Mouse (Mus musculus) midbrain, embryonic 14.5 days (tissue): ENCODE measurements around the gene Bzw2. TPM values are rescaled to one million over a fixed set of nuclear protein-coding genes. Genes with fewer than 3 reads are reported as not detected.
A peak's percentile ranks its signal among the peaks of the same experiment; 100 is the strongest.
"Not testable (repeated sequence)": the region's sequence is repeated elsewhere in the genome, so short reads cannot be mapped to it uniquely, and the experiment has no call there.

Source experiments
- ATAC-seq: fragments of 200-750 bp; cut with Nextera tagmentation; 2 replicates; pipeline ENCODE4 v1.8.0; 2017; ENCODE audit warnings: moderate number of reproducible peaks, moderate library complexity; ENCODE audit not compliant: low FRiP score, low TSS enrichment
- DNase-seq: peaks from one replicate; pipeline ENCODE4 v3.0.0-alpha.2; 2015
- H3K27ac ChIP-seq: fragments of 300-500 bp; sonication (generic); replicated peaks from 2 replicates; pipeline ENCODE4 v1.5.1; 2014; ENCODE audit warnings: mild to moderate bottlenecking, low read depth, low read length, moderate library complexity
- H3K27me3 ChIP-seq: fragments of 300-500 bp; sonication (generic); 2 replicates; pipeline ENCODE4 v1.6.1; 2014; ENCODE audit warnings: low read length, control low read depth, mixed read lengths; ENCODE audit not compliant: control insufficient read depth, insufficient read depth
- H3K36me3 ChIP-seq: fragments of 300-500 bp; sonication (generic); 2 replicates; pipeline ENCODE4 v1.6.1; 2014; ENCODE audit warnings: low read length, control low read depth; ENCODE audit not compliant: control insufficient read depth, insufficient read depth
- H3K4me1 ChIP-seq: fragments of 300-500 bp; sonication (generic); 2 replicates; pipeline ENCODE4 v1.6.1; 2014; ENCODE audit warnings: mild to moderate bottlenecking, antibody characterized with exemption, low read length, control low read depth; ENCODE audit not compliant: control insufficient read depth, insufficient read depth
- H3K4me2 ChIP-seq: fragments of 300-500 bp; sonication (generic); 2 replicates; pipeline ENCODE4 v1.6.1; 2014; ENCODE audit warnings: mild to moderate bottlenecking, low read length, moderate library complexity
- H3K4me3 ChIP-seq: fragments of 300-500 bp; sonication (generic); replicated peaks from 2 replicates; pipeline ENCODE4 v1.5.1; 2014; ENCODE audit warnings: low read depth, low read length
- H3K9ac ChIP-seq: fragments of 300-500 bp; sonication (generic); replicated peaks from 2 replicates; pipeline ENCODE4 v1.6.1; 2014; ENCODE audit warnings: mild to moderate bottlenecking, low read length, moderate library complexity
- H3K9me3 ChIP-seq: fragments of 300-500 bp; sonication (generic); 2 replicates; pipeline ENCODE4 v1.6.1; 2016; ENCODE audit warnings: low read length, control low read depth, mixed read lengths; ENCODE audit not compliant: control insufficient read depth
- WGBS: fragments of 180-500 bp; shearing (Covaris S2); extraction: QIAGEN DNeasy Blood & Tissue Kit; methylation state at CpG from one replicate; pipeline ENCODE4 v1.1.7; 2014; 5-methylcytosine and 5-hydroxymethylcytosine counted together
- polyA plus RNA-seq: library from polyadenylated mRNA; unstranded; fragments of >200 nt; fragmentation: Nextera tagmentation; extraction: Ambion mirVana; gene quantifications from 2 replicates; pipeline ENCODE4 v1.2.1, GENCODE M21; 2014

Bzw2 gene
- polyA plus RNA-seq: 436 and 484 TPM in 2 replicates

DNA sequence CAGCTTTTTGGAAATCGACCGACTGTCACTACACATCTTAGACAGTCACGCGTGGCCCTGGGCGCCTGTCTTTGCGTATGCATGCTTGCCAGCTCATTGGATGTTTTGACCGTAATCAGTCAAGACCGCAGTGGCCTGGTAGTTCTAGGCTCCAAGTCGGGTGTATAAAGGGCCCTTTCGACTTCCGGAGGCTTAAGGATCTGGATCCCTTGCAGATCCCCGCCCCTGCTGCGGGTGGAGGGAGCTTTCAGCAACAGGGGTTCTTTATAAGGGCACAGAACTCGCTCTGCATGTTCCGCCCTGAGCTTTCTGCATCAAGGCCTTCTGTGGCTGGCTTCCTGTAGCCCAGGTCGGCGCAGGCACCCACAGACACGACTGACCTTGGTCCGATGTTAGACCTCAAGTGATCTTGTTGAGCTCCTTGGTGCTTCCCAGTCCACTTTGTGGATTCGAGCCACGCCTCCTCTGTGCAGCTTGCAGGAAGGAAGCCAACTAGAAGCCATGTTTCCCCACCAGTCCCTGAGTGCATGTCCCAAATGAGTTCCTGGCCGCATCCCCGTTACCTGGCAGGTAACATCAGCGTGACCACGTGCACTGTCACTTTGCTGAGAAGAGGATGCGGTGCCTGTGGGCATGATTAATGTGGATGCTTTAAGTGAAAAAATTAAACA, at the start of gene Bzw2:
Gene Bzw2 (minus strand): TSS at position 443 of the 671 bp plus-strand sequence.
- peak within 1 kb of the TSS; percentile 95 for H3K9ac ChIP-seq
- DNase-seq: peak; percentile 78
- no peaks in the 10 kb centered on the region for H3K9me3 ChIP-seq

DNA sequence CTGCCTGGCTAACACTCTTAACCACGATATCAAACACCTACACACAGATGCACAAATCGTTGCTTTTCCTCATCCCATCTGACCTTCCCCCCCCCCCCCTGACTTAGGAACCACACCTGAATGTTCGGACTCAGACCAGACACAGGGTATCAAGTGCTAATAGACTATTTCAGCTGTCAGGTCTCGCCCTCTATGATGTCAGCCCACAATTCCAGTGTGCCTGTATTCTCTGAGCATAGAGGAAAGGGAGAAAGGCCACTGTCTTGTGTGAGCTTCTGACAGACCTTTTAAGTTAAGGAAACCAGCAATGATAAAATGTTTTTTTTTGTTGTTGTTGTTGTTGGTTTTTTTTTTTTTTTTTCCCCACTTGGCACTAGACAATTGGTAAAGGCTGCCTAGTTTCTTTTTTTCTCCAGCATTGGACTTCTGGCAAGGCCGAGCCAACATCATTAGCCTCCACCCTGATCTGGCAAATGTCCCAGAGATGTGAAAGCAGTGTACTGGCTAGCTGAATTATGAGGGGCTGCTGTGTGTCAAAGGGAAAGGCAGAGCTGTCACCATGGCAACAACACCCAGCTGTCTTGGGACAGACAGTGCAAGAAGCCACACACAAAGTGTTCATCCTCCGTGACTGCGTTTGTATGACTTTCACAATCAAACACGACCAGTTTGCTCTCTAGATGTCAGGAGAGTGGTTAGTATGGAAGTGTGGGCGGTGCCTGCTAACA, 49.4 kb upstream of the Bzw2 start:
- peak; percentile 94 for ATAC-seq

More for the DNA sequence above, at the start of gene Bzw2:
- Histone ChIP-seq H3K4me1 (peaks cover 24% of the 10 kb centered on the region), H3K4me3 (peak within 1 kb of the TSS; percentile 95), H3K36me3 (no peaks in the 10 kb centered on the region), H3K27me3 (no peaks in the 10 kb centered on the region), H3K27ac (peak within 1 kb of the TSS; percentile 91), H3K4me2 (peak within 1 kb of the TSS; percentile 76)
- ATAC-seq: peak; percentile 12
- WGBS: 2% methylated on average over 26 of the region's 26 CpGs

DNA sequence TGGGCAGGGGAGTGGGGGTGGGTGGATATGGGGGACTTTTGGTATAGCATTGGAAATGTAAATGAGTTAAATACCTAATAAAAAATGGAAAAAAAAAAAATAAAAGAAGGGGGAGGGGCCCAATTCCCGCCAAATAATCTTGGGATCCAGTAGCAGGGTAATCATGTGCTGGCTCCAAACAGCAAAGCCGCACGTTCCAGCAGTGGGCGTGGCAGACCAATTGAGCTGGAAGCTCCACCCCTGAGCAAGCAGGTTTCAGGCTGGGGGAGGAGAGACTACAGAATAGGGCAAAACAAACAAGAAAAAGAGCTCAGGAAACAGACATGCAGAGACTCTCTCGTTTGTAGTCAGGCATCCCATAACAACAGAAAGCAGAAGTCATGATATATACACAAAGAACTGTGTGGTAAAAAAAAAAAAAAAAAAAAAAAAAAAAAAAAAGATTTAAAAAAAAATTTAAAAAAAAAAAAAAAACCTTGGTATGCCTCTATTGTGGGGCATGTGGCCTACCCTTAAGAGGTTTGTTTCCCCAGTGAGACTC, 47.8 kb upstream of the Bzw2 start:
- H3K9me3 ChIP-seq, H3K27ac ChIP-seq, H3K4me2 ChIP-seq, DNase-seq, ATAC-seq, H3K36me3 ChIP-seq, H3K9ac ChIP-seq, H3K4me3 ChIP-seq, H3K27me3 ChIP-seq: not testable (repeated sequence)
- 43% methylated on average over 5 of the region's 5 CpGs for WGBS
- peaks cover 15% of the 10 kb centered on the region for H3K4me1 ChIP-seq

More for the DNA sequence above, 49.4 kb upstream of the Bzw2 start:
- Histone ChIP-seq H3K4me1 (peaks cover 15% of the 10 kb centered on the region), H3K27me3 (no peaks in the 10 kb centered on the region), H3K27ac (peak overlapping the region; percentile 53), H3K9ac (no peak overlapping the region), H3K9me3 (no peaks in the 10 kb centered on the region), H3K4me2 (peak overlapping the region; percentile 47), H3K36me3 (no peaks in the 10 kb centered on the region), H3K4me3 (peak overlapping the region; percentile 14; the same call in 1 of the 2 replicates)
- WGBS: 35% methylated on average over 9 of the region's 9 CpGs
- peak; percentile 88 for DNase-seq

DNA sequence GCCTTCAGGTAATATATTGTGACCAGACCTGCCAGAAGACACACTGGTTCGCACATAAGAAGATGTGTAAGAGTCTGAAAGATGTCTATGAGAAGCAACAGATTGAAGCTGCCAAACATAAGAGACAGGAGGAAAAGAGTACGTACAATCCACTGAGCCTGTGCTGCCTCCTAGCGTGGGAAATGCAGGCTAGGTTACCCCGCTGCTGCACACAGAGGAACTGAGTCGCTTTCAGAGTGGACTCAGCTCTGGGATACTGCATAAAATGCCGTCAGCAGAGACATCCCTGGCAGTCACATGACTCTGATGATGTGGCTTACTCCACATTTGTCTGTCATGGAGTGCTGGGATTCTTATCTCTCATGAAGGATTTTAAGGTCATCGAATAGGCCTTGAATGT, 37.1 kb upstream of the Bzw2 start:
- Histone ChIP-seq H3K4me1 (no peaks in the 10 kb centered on the region), H3K4me3 (no peak overlapping the region), H3K9me3 (peaks cover 22% of the 10 kb centered on the region), H3K9ac (no peak overlapping the region), H3K27me3 (no peaks in the 10 kb centered on the region), H3K4me2 (no peak overlapping the region), H3K27ac (no peak overlapping the region), H3K36me3 (peaks cover 75% of the 10 kb centered on the region)
- DNase-seq (no peak), ATAC-seq (no peak)
- WGBS: 95% methylated on average over 7 of the region's 7 CpGs

DNA sequence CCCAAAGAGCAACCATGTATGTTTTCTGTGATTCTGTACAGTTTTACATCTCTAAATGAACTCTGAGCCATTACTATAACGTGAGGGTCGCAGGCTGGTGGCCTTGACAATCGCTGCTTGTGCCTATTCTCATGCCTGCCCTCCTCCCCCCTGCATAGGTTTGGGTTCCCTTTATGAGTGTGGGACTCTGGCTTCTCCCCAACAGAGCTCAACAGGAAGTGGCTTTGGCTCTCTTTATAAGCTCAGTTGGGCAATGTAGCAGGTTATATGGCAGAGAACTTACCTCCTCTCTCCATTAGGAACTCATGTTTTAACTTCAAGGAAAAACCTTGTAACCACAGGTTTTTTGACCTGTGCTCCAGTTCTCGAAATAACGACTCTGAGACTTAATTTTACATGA, 32.5 kb upstream of the Bzw2 start:
- peaks cover 80% of the 10 kb centered on the region for H3K36me3 ChIP-seq
- WGBS: 91% methylated on average over 5 of the region's 5 CpGs
- H3K9ac ChIP-seq: no peak overlapping the region
- H3K27me3 ChIP-seq: no peaks in the 10 kb centered on the region
- DNase-seq (no peak), ATAC-seq (no peak)
- H3K9me3 ChIP-seq: no peaks in the 10 kb centered on the region
- no peak overlapping the region for H3K27ac ChIP-seq
- H3K4me3 ChIP-seq: no peak overlapping the region
- no peak overlapping the region for H3K4me2 ChIP-seq
- H3K4me1 ChIP-seq: no peaks in the 10 kb centered on the region

DNA sequence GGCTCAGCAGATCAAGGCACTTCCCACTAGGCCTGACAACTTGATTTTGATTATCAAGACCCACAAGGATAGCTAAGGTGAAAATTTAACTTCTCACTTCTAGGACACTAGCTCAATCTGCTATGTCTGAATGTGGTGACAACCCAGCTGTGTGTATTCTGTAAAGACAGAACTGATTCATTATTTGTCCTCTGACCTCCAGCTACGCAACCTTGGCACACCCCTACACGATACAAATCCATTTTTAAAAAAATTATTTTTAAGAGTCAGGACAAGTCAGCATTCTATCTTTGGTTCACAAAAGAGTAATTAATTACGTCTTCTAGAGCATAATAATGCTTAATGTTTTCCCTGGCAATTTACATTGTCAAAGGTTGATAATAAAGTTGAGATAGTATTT, 31.7 kb upstream of the Bzw2 start:
- no peak overlapping the region for H3K4me3 ChIP-seq
- H3K36me3 ChIP-seq: peaks cover 77% of the 10 kb centered on the region
- WGBS: 97% methylated on average over 3 of the region's 3 CpGs
- no peaks in the 10 kb centered on the region for H3K9me3 ChIP-seq
- DNase-seq: no peak
- H3K4me1 ChIP-seq: no peaks in the 10 kb centered on the region
- no peak overlapping the region for H3K9ac ChIP-seq
- no peak overlapping the region for H3K27ac ChIP-seq
- no peak for ATAC-seq
- no peak overlapping the region for H3K4me2 ChIP-seq
- H3K27me3 ChIP-seq: no peaks in the 10 kb centered on the region

DNA sequence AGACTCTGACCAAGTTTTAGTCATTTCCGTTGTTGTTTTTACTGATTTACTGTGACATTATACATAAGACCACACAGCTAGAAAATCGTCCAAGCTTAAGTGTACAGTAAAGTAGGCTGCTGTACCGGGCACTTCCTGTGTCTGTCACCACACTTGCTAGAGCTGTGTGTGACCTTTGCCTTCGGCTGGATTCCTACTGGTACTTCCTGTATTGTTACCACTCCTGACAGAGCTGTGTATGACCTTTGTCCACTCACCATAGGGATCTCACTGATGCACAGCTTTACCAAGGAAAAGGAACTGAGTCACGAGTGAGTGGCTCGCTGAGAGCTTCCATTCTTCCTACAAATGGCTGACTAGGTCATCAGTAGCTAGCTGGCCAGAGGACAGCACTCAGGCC, 29.2 kb upstream of the Bzw2 start:
- Histone ChIP-seq H3K9me3 (no peaks in the 10 kb centered on the region), H3K27ac (no peak overlapping the region), H3K27me3 (no peaks in the 10 kb centered on the region), H3K9ac (no peak overlapping the region), H3K4me2 (no peak overlapping the region), H3K4me1 (no peaks in the 10 kb centered on the region), H3K4me3 (no peak overlapping the region), H3K36me3 (peaks cover 81% of the 10 kb centered on the region)
- DNase-seq (no peak), ATAC-seq (no peak)
- 85% methylated on average over 6 of the region's 6 CpGs for WGBS

DNA sequence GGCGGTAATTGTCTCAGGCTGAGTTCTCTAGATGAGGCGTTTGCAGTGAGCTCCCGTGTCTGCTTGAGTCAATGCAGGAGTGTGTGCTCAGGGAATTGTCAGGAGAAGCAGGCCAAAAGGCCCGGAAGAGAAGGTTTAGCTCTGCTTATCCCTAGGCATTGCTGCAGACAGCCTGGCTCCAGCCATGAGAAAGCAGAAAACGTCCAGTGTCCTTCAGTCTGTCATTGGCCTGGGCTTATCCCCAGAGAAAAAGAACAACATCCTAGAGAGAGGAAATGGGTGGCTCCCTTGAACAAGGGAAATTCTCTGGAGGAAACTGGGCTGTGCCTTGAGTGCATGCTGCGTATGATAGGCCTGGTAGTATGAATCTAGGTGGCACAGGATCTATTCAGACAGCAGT, 24.7 kb upstream of the Bzw2 start:
- ATAC-seq (no peak), DNase-seq (no peak)
- H3K27me3 ChIP-seq: no peaks in the 10 kb centered on the region
- WGBS: 88% methylated on average over 6 of the region's 6 CpGs
- no peaks in the 10 kb centered on the region for H3K9me3 ChIP-seq
- peaks cover 66% of the 10 kb centered on the region for H3K36me3 ChIP-seq
- no peak overlapping the region for H3K9ac ChIP-seq
- H3K4me3 ChIP-seq: no peak overlapping the region
- H3K4me1 ChIP-seq: no peaks in the 10 kb centered on the region
- H3K27ac ChIP-seq: no peak overlapping the region
- no peak overlapping the region for H3K4me2 ChIP-seq
